Mouse (Mus musculus) activated CD4-positive, CD25-positive, alpha-beta regulatory T cell, adult 4 months (primary cell): ENCODE measurements around the gene Rad23a. TPM values are rescaled to one million over a fixed set of nuclear protein-coding genes. Genes with fewer than 3 reads are reported as not detected.

Source experiments
- ATAC-seq: one replicate; pipeline ENCODE4 v1.8.0; 2017
- polyA plus RNA-seq, 2 experiments: library from polyadenylated mRNA; unstranded; fragments of 100-300 nt; shearing (Covaris generic); gene quantifications; one replicate each; pipeline ENCODE4 v1.2.1; 2017

The Rad23a gene
- polyA plus RNA-seq, 2 experiments from 2014 or later: 125 to 131 TPM

DNA sequence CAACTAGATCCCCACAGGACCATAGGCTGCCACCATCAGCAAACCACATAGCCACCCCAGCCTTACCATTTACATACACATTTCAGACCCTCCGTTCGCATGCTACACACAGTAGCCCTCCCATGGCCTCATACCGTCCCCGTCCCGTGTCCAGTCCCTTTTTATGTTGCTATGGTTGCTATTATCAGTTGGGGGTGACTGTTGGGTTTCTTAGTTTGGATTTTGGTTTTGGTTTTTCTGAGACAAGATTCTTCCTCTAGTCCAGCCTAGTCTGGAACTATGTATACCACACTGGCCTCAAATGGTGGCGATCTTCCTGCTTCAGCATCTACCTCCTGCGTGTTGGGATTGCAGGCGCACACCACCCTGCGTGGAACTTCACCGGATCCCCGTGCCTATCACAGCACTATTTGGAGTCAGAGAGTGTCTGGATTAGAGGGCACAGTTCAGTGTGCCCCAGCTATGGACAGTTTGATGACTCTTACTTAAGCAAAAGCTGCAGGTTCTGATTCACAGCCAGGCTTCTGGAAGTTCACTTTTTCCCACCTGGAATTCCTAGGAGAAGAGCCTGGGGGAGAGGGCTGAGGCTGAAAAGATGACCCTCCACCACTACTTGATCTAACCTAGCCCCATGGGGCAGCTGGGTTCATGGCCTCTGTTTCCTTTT is 53.5 kb downstream of the Rad23a start:
- ATAC-seq: no peak

DNA sequence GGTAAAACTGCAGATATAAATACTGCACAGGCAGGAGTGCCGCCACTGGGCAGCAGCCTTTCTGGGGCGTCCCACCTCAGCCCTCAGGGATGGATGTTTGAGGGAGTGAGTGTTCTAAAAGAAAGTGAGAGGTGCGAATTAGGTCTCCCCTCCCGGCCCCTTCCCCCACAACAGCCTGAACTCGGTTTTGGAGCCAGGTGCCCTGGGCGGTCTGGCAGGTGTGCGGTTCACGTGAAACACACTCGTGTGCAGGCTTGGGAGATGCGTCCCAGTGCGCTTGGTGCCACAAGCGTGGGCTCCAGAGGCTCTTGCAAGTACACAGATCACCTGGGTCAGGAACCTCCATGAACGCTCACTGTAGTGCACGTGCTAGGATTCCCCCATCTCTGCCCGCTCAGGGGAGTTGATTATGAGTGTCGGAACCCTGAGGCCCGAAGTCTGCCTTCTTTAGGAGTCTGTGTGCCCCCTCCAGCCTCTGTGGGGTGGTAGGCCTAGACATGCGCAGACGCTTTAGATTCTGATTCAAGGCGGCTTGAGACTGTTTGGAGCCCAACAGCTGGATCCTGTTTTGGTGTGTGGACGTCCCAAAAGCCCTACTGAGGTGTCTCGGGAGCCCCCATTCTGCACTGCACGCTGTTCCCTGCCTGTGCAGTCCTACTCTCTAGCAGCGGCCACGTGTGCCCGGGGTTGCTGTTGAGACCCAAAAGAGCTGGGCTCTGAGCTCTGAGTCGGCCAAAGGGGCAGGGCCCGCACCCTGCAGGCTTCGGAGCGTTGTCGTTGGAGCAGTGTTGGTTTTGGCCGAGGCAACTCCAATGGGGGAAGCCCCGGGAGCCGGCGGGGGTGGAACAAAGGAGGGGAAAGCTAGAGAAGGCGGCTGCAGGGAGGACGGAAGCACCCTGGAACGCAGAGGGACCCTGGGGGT is 54.4 kb downstream of the Rad23a start:
- ATAC-seq: no peak

DNA sequence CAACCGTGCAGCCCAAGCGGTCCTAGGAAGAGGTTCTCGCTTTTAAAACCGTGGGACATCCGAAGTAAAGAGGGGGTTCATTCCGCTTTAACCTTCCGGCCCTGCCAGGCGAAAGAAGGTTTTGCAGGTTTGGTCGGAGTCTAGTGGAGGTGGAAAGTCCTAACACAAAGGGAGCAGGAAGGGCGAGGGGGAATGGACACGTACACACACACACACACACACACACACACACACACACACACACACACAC is 55.0 kb downstream of the Rad23a start:
- no peak for ATAC-seq

DNA sequence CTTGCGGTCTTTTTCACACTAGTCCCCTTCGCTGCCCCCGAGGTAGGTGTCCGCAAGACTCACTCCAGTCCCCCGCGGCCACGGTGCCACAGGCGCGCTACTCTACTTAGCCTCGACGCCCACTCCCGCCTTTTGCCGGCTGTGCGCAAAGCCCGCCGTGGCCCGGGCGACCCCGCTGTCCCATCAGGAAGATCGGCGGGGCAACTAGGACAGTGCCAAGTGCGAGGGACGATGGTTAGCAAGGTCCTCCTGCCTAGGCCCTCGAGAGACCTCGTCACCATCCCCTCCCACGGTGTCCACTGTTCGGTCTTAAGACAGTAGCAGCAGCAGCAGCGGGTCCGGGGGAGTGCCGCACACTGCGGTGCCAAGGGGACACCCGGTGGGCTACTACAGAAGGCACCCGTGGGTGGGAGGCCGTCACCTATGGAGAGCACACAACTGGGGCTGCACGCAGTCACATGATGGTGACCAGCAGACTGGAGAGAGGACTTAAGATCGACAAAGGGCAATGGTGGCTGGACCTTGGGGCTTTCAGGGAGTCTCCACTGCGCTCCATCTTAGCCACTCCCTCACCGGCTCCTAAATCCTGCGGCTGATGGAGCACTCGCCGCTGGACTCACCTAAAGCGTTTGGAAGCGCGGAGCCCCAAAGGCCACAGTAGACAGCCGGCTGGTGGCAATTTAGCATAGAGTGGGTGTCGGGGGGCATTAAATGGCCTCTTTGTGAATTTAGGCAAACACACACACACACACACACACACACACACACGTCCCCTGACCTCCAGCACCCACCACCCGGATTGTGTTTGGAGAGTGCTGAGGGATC is 55.6 kb downstream of the Rad23a start:
- ATAC-seq: no peak

Other genes with a start within 250 kb of the Rad23a start
- gene Ier2, start 177.8 kb downstream of the Rad23a start, polyA plus RNA-seq: 10 to 100 TPM; 54.7 to 56.1 TPM
- 10 to 100 TPM; 32.6 to 49.8 TPM for gene Trmt1, start 154.4 kb downstream of the Rad23a start, polyA plus RNA-seq
- 10 to 100 TPM in 1 of 2 experiments, 1 to 10 TPM in 1; 9.4 to 12.5 TPM for gene Nacc1, start 152.8 kb downstream of the Rad23a start, polyA plus RNA-seq
- gene Lyl1, start 139.2 kb downstream of the Rad23a start, polyA plus RNA-seq: 1 to 10 TPM in 1 of 2 experiments, under 1 TPM in 1; 0.85 to 1.2 TPM
- 10 to 100 TPM; 20.2 to 37.5 TPM for gene G430095P16Rik, start 117.7 kb downstream of the Rad23a start, polyA plus RNA-seq
- 1 to 10 TPM; 2.0 to 2.2 TPM for gene Nfix, start 40.3 kb downstream of the Rad23a start, polyA plus RNA-seq
- 1 to 10 TPM; 4.2 to 4.5 TPM for gene Dand5, start 17.8 kb downstream of the Rad23a start, polyA plus RNA-seq
- 10 to 100 TPM; 18.5 to 21.5 TPM for gene Gadd45gip1, start 9.1 kb downstream of the Rad23a start, polyA plus RNA-seq
- 100 to 1,000 TPM; 269 to 303 TPM for gene Calr, start 6.3 kb upstream of the Rad23a start, polyA plus RNA-seq
- 10 to 100 TPM; 45.8 to 58.4 TPM for gene Farsa, start 16.3 kb upstream of the Rad23a start, polyA plus RNA-seq
- gene Syce2, start 31.4 kb upstream of the Rad23a start, polyA plus RNA-seq: 10 to 100 TPM in 1 of 2 experiments, 1 to 10 TPM in 1; 8.2 to 15.0 TPM
- gene Gcdh, start 53.3 kb upstream of the Rad23a start, polyA plus RNA-seq: 10 to 100 TPM; 11.3 to 15.1 TPM
- gene Klf1, start 61.3 kb upstream of the Rad23a start, polyA plus RNA-seq: 1 to 10 TPM in 1 of 2 experiments, not detected in 1; 1.1 TPM
- gene Dnase2a, start 67.9 kb upstream of the Rad23a start, polyA plus RNA-seq: 10 to 100 TPM; 15.1 to 18.1 TPM
- gene Mast1, start 96.7 kb upstream of the Rad23a start, polyA plus RNA-seq: 1 to 10 TPM in 1 of 2 experiments, under 1 TPM in 1; 0.64 to 1.0 TPM
- not detected for gene Rtbdn, start 106.3 kb upstream of the Rad23a start, polyA plus RNA-seq
- gene Gm49661, start 128.8 kb upstream of the Rad23a start, polyA plus RNA-seq: not detected
- 100 to 1,000 TPM; 246 to 312 TPM for gene Prdx2, start 128.9 kb upstream of the Rad23a start, polyA plus RNA-seq
- gene Rnaseh2a, start 129.1 kb upstream of the Rad23a start, polyA plus RNA-seq: 10 to 100 TPM; 68.9 to 91.0 TPM
- gene Junb, start 138.1 kb upstream of the Rad23a start, polyA plus RNA-seq: 10 to 100 TPM; 28.9 to 30.5 TPM
- 1 to 10 TPM; 2.6 to 3.0 TPM for gene Hook2, start 149.9 kb upstream of the Rad23a start, polyA plus RNA-seq
- gene Best2, start 173.9 kb upstream of the Rad23a start, polyA plus RNA-seq: not detected
- 10 to 100 TPM; 55.6 to 98.1 TPM for gene Asna1, start 184.6 kb upstream of the Rad23a start, polyA plus RNA-seq
- gene Trir, start 186.2 kb upstream of the Rad23a start, polyA plus RNA-seq: 10 to 100 TPM; 26.8 to 30.5 TPM
- 10 to 100 TPM in 1 of 2 experiments, 1 to 10 TPM in 1; 9.2 to 19.4 TPM for gene Tnpo2, start 196.2 kb upstream of the Rad23a start, polyA plus RNA-seq
- 1 to 10 TPM; 2.8 to 3.1 TPM for gene Fbxw9, start 219.4 kb upstream of the Rad23a start, polyA plus RNA-seq
- not detected for gene Gm5741, start 227.3 kb upstream of the Rad23a start, polyA plus RNA-seq
- 10 to 100 TPM; 28.3 to 29.8 TPM for gene Dhps, start 231.1 kb upstream of the Rad23a start, polyA plus RNA-seq
- 100 to 1,000 TPM; 132 to 134 TPM for gene Wdr83os, start 240.1 kb upstream of the Rad23a start, polyA plus RNA-seq
- 10 to 100 TPM; 33.1 to 46.7 TPM for gene Wdr83, start 240.6 kb upstream of the Rad23a start, polyA plus RNA-seq
- 10 to 100 TPM; 64.8 to 82.0 TPM for gene Man2b1, start 242.6 kb upstream of the Rad23a start, polyA plus RNA-seq